Mouse (Mus musculus) lung, adult 18-20 months (tissue): ENCODE measurements at regions not wholly inside any gene's neighbourhood (a gene's known extent, or its start where the extent isn't known, plus 50 kb on each side); places are given as distances from the start of the nearest gene placed in this dataset.
A peak's percentile ranks its signal among the peaks of the same experiment; 100 is the strongest.

Experiments used
- DNase-seq, 2 experiments: peaks; one replicate each; pipeline ENCODE4 v3.0.0; 2022; ENCODE audit warnings: mixed read lengths in 2 of 2

- DNase-seq: no peak
Observed at GRCm38 (mm10) chr13:34462206-34462807, 117.3 kb upstream of the Slc22a23 start.

GRCm38 (mm10) chr13:34460969-34461368 lies 116.0 kb upstream of the Slc22a23 start:
- peak; percentile 51 to 67 for DNase-seq

GRCm38 (mm10) chr13:34456051-34456450 lies 111.1 kb upstream of the Slc22a23 start:
- no peak for DNase-seq

GRCm38 (mm10) chr13:34446806-34447205 lies 101.8 kb upstream of the Slc22a23 start:
- no peak for DNase-seq

- DNase-seq: no peak
Observed at GRCm38 (mm10) chr13:34446327-34446726, 101.3 kb upstream of the Slc22a23 start.

GRCm38 (mm10) chr13:34441347-34441746 lies 96.4 kb upstream of the Slc22a23 start:
- no peak for DNase-seq

- no peak for DNase-seq
Observed at GRCm38 (mm10) chr13:34427527-34427926, 82.5 kb upstream of the Slc22a23 start.

GRCm38 (mm10) chr13:34424921-34425320 lies 79.9 kb upstream of the Slc22a23 start:
- DNase-seq: no peak

- DNase-seq: no peak
Observed at GRCm38 (mm10) chr13:34421644-34422043, 76.7 kb upstream of the Slc22a23 start.

GRCm38 (mm10) chr13:34420341-34421156 lies 75.6 kb upstream of the Slc22a23 start:
- no peak for DNase-seq

- DNase-seq: no peak
Observed at GRCm38 (mm10) chr13:34419061-34419460, 74.1 kb upstream of the Slc22a23 start.

GRCm38 (mm10) chr13:34416603-34417002 lies 71.6 kb upstream of the Slc22a23 start:
- no peak for DNase-seq

GRCm38 (mm10) chr13:34414533-34414932 lies 69.6 kb upstream of the Slc22a23 start:
- DNase-seq: no peak

- DNase-seq: no peak
Observed at GRCm38 (mm10) chr13:34408669-34409055, 63.7 kb upstream of the Slc22a23 start.

- peak in 1 of 2 experiments; percentile 46 for DNase-seq
Observed at GRCm38 (mm10) chr13:34408007-34408668, 63.2 kb upstream of the Slc22a23 start.

GRCm38 (mm10) chr13:34406291-34406690 lies 61.3 kb upstream of the Slc22a23 start:
- DNase-seq: no peak

GRCm38 (mm10) chr13:34402631-34403030 lies 57.6 kb upstream of the Slc22a23 start:
- no peak for DNase-seq

GRCm38 (mm10) chr13:34401031-34401430 lies 56.0 kb upstream of the Slc22a23 start:
- DNase-seq: no peak

- no peak for DNase-seq
Observed at GRCm38 (mm10) chr13:34398847-34399246, 53.9 kb upstream of the Slc22a23 start.

- DNase-seq: peak; percentile 42 to 51
Observed at GRCm38 (mm10) chr13:34398061-34398787, 53.2 kb upstream of the Slc22a23 start.

- no peak for DNase-seq
Observed at GRCm38 (mm10) chr13:34395504-34395903, 50.5 kb upstream of the Slc22a23 start.

- no peak for DNase-seq
Observed at GRCm38 (mm10) chr13:34395010-34395409, 50.0 kb upstream of the Slc22a23 start.
